Mouse (Mus musculus) midbrain, embryonic 13.5 days (tissue): Measurements from ENCODE around the gene Fgf22. TPM values are rescaled to one million over a fixed set of nuclear protein-coding genes. Genes with fewer than 3 reads are reported as not detected.
A peak's percentile ranks its signal among the peaks of the same experiment; 100 is the strongest.

Experiments
- ATAC-seq: fragments of 200-750 bp; cut with Nextera tagmentation; 2 replicates; pipeline ENCODE4 v1.8.0; 2017; ENCODE audit warnings: mild to moderate bottlenecking, moderate TSS enrichment, moderate library complexity
- H3K27ac ChIP-seq: fragments of 300-500 bp; sonication (generic); 2 replicates; pipeline ENCODE4 v1.5.1; 2015; ENCODE audit warnings: inconsistent platforms, mild to moderate bottlenecking, moderate library complexity
- H3K27me3 ChIP-seq: fragments of 300-500 bp; sonication (generic); 2 replicates; pipeline ENCODE4 v1.6.1; 2015; ENCODE audit warnings: mild to moderate bottlenecking, inconsistent platforms
- H3K36me3 ChIP-seq: fragments of 300-500 bp; sonication (generic); 2 replicates; pipeline ENCODE4 v1.6.1; 2015; ENCODE audit warnings: mild to moderate bottlenecking, inconsistent platforms
- H3K4me1 ChIP-seq: fragments of 300-500 bp; sonication (generic); replicated peaks from 2 replicates; pipeline ENCODE4 v1.6.1; 2015; ENCODE audit warnings: inconsistent platforms
- H3K4me2 ChIP-seq: fragments of 300-500 bp; sonication (generic); replicated peaks from 2 replicates; pipeline ENCODE4 v1.6.1; 2015; ENCODE audit warnings: moderate library complexity, mild to moderate bottlenecking, inconsistent platforms
- H3K4me3 ChIP-seq: fragments of 300-500 bp; sonication (generic); replicated peaks from 2 replicates; pipeline ENCODE4 v1.5.1; 2015; ENCODE audit warnings: mild to moderate bottlenecking, inconsistent platforms
- H3K9ac ChIP-seq: fragments of 300-500 bp; sonication (generic); replicated peaks from 2 replicates; pipeline ENCODE4 v1.6.1; 2015; ENCODE audit warnings: mild to moderate bottlenecking, inconsistent platforms
- H3K9me3 ChIP-seq: fragments of 300-500 bp; sonication (generic); 2 replicates; pipeline ENCODE4 v1.6.1; 2016; ENCODE audit warnings: mild to moderate bottlenecking, inconsistent platforms
- WGBS: fragments of 180-500 bp; shearing (Covaris S2); methylation state at CpG from one replicate; pipeline ENCODE4 v1.1.7; 2015; 5-methylcytosine and 5-hydroxymethylcytosine counted together
- polyA plus RNA-seq: library from polyadenylated mRNA; unstranded; fragments of >200 nt; fragmentation: Nextera tagmentation; extraction: Ambion mirVana; gene quantifications from 2 replicates; pipeline ENCODE4 v1.2.1, GENCODE M21; 2015

Fgf22 gene
- polyA plus RNA-seq, 1 experiment from 2014 or later, result 1.3 TPM

GRCm38 (mm10) chr10:79735361-79735760, 19.5 kb upstream of the Fgf22 start:
- Histone ChIP-seq H3K36me3 (peaks cover 94% of the 10 kb centered on the region), H3K4me3 (0 out of 2 replicates have a peak overlapping the region, but pooled peaks have one; percentile 1), H3K9me3 (peaks cover 38% of the 10 kb centered on the region), H3K27ac (no peak overlapping the region), H3K27me3 (peaks cover 21% of the 10 kb centered on the region), H3K4me2 (peak overlapping the region; percentile 11; the same call in 1 of the 2 replicates), H3K9ac (no peak overlapping the region), H3K4me1 (peaks cover 5% of the 10 kb centered on the region; the same call in 1 of the 2 replicates)
- 38% methylated on average over 49 of the region's 52 CpGs for WGBS
- ATAC-seq, result no peak; the same call in 1 of the 2 replicates

- 94% methylated on average over 14 of the region's 14 CpGs for WGBS
- H3K27me3 ChIP-seq, result peaks cover 21% of the 10 kb centered on the region
- no peak for ATAC-seq
Measured at GRCm38 (mm10) chr10:79736706-79737105, 18.2 kb upstream of the Fgf22 start.

GRCm38 (mm10) chr10:79738259-79738658, 16.6 kb upstream of the Fgf22 start:
- Histone ChIP-seq H3K9me3 (peaks cover 37% of the 10 kb centered on the region), H3K4me2 (no peak overlapping the region), H3K4me1 (peaks cover 5% of the 10 kb centered on the region; the same call in 1 of the 2 replicates), H3K4me3 (no peak overlapping the region), H3K27me3 (peaks cover 21% of the 10 kb centered on the region), H3K9ac (no peak overlapping the region), H3K27ac (no peak overlapping the region), H3K36me3 (peaks cover 98% of the 10 kb centered on the region)
- ATAC-seq, result no peak
- WGBS, result 85% methylated on average over 10 of the region's 10 CpGs

More at GRCm38 (mm10) chr10:79736706-79737105, 18.2 kb upstream of the Fgf22 start:
- Histone ChIP-seq H3K4me2 (no peak overlapping the region), H3K36me3 (peaks cover 98% of the 10 kb centered on the region), H3K9me3 (peaks cover 40% of the 10 kb centered on the region), H3K4me3 (no peak overlapping the region), H3K4me1 (peaks cover 5% of the 10 kb centered on the region; the same call in 1 of the 2 replicates), H3K27ac (no peak overlapping the region), H3K9ac (no peak overlapping the region)

GRCm38 (mm10) chr10:79739234-79739633, 15.6 kb upstream of the Fgf22 start:
- no peak overlapping the region for H3K4me3 ChIP-seq
- WGBS, result 96% methylated on average over 28 of the region's 28 CpGs

GRCm38 (mm10) chr10:79740863-79741262, 14.0 kb upstream of the Fgf22 start:
- H3K4me1 ChIP-seq, result peaks cover 8% of the 10 kb centered on the region
- no peak overlapping the region for H3K9ac ChIP-seq
- peaks cover 9% of the 10 kb centered on the region for H3K27me3 ChIP-seq
- H3K4me2 ChIP-seq, result no peak overlapping the region
- no peak overlapping the region for H3K27ac ChIP-seq
- no peak overlapping the region for H3K4me3 ChIP-seq
- WGBS, result 59% methylated on average over 11 of the region's 11 CpGs
- peaks cover 35% of the 10 kb centered on the region for H3K9me3 ChIP-seq
- peaks cover 86% of the 10 kb centered on the region for H3K36me3 ChIP-seq
- ATAC-seq, result no peak

More at GRCm38 (mm10) chr10:79739234-79739633, 15.6 kb upstream of the Fgf22 start:
- Histone ChIP-seq H3K27me3 (peaks cover 21% of the 10 kb centered on the region), H3K4me2 (no peak overlapping the region), H3K27ac (no peak overlapping the region), H3K36me3 (peaks cover 98% of the 10 kb centered on the region), H3K9ac (no peak overlapping the region), H3K9me3 (peaks cover 37% of the 10 kb centered on the region), H3K4me1 (peaks cover 5% of the 10 kb centered on the region; the same call in 1 of the 2 replicates)
- no peak for ATAC-seq

GRCm38 (mm10) chr10:79743161-79743560, 11.7 kb upstream of the Fgf22 start:
- no peak overlapping the region for H3K4me3 ChIP-seq
- H3K4me2 ChIP-seq, result no peak overlapping the region
- H3K9ac ChIP-seq, result no peak overlapping the region
- peaks cover 63% of the 10 kb centered on the region for H3K36me3 ChIP-seq
- WGBS, result 90% methylated on average over 11 of the region's 11 CpGs
- H3K9me3 ChIP-seq, result peaks cover 23% of the 10 kb centered on the region
- no peak overlapping the region for H3K27ac ChIP-seq
- H3K27me3 ChIP-seq, result no peaks in the 10 kb centered on the region
- peaks cover 15% of the 10 kb centered on the region for H3K4me1 ChIP-seq
- ATAC-seq, result no peak

- 92% methylated on average over 15 of the region's 15 CpGs for WGBS
- Histone ChIP-seq H3K4me1 (peaks cover 15% of the 10 kb centered on the region), H3K4me3 (no peak overlapping the region), H3K4me2 (no peak overlapping the region), H3K9ac (no peak overlapping the region; the same call in 1 of the 2 replicates), H3K27ac (no peak overlapping the region), H3K27me3 (no peaks in the 10 kb centered on the region), H3K36me3 (peaks cover 57% of the 10 kb centered on the region), H3K9me3 (peaks cover 17% of the 10 kb centered on the region; the same call in 1 of the 2 replicates)
- ATAC-seq, result no peak
Measured at GRCm38 (mm10) chr10:79743650-79744365, 11.1 kb upstream of the Fgf22 start.

GRCm38 (mm10) chr10:79745411-79745810, 9.5 kb upstream of the Fgf22 start:
- Histone ChIP-seq H3K4me3 (peak overlapping the region; percentile 66), H3K27ac (no peak overlapping the region), H3K4me1 (peaks cover 15% of the 10 kb centered on the region), H3K27me3 (no peaks in the 10 kb centered on the region), H3K4me2 (peak overlapping the region; percentile 80), H3K9ac (peak overlapping the region; percentile 73; the same call in 1 of the 2 replicates), H3K9me3 (peaks cover 1% of the 10 kb centered on the region; the same call in 1 of the 2 replicates), H3K36me3 (peaks cover 41% of the 10 kb centered on the region)
- 95% methylated on average over 3 of the region's 3 CpGs for WGBS
- no peak for ATAC-seq

- Histone ChIP-seq H3K4me1 (peaks cover 15% of the 10 kb centered on the region), H3K4me2 (peak within 1 kb of the TSS; percentile 80), H3K36me3 (peaks cover 33% of the 10 kb centered on the region), H3K9me3 (no peaks in the 10 kb centered on the region), H3K9ac (peak within 1 kb of the TSS; percentile 73), H3K4me3 (peak within 1 kb of the TSS; percentile 66), H3K27me3 (no peaks in the 10 kb centered on the region), H3K27ac (no peak within 1 kb of the TSS)
- WGBS, result 4% methylated on average over 38 of the region's 38 CpGs
- ATAC-seq, result peak; percentile 97
Measured at GRCm38 (mm10) chr10:79745898-79746773, 8.7 kb upstream of the Fgf22 start, which contains the start of gene Polrmt. Polrmt (minus strand) TSS chr10:79746581.

- H3K4me3 ChIP-seq, result peak overlapping the region; percentile 24
- peaks cover 27% of the 10 kb centered on the region for H3K36me3 ChIP-seq
- peak overlapping the region; percentile 80 for H3K4me2 ChIP-seq
- H3K4me1 ChIP-seq, result peaks cover 15% of the 10 kb centered on the region
- ATAC-seq, result peak; percentile 77
- WGBS, result 23% methylated on average over 6 of the region's 6 CpGs
- H3K27ac ChIP-seq, result no peak overlapping the region
- H3K27me3 ChIP-seq, result no peaks in the 10 kb centered on the region
- no peaks in the 10 kb centered on the region for H3K9me3 ChIP-seq
- peak overlapping the region; percentile 50; the same call in 1 of the 2 replicates for H3K9ac ChIP-seq
Measured at GRCm38 (mm10) chr10:79746774-79747151, 8.1 kb upstream of the Fgf22 start.

- WGBS, result 79% methylated on average over 6 of the region's 6 CpGs
- Histone ChIP-seq H3K9ac (no peak overlapping the region), H3K27me3 (no peaks in the 10 kb centered on the region), H3K4me2 (no peak overlapping the region), H3K36me3 (peaks cover 11% of the 10 kb centered on the region), H3K27ac (no peak overlapping the region), H3K4me3 (no peak overlapping the region), H3K9me3 (no peaks in the 10 kb centered on the region), H3K4me1 (peaks cover 15% of the 10 kb centered on the region)
- no peak for ATAC-seq
Measured at GRCm38 (mm10) chr10:79748496-79748895, 6.4 kb upstream of the Fgf22 start.
